Mouse (Mus musculus) limb, embryonic 11.5 days (tissue): ENCODE results near the gene Ppp6r1. TPM values are rescaled to one million over a fixed set of nuclear protein-coding genes. Genes with fewer than 3 reads are reported as not detected.
"Not testable (repeated sequence)": the region's sequence is repeated elsewhere in the genome, so short reads cannot be mapped to it uniquely, and the experiment has no call there.

Experiments used
- ATAC-seq: fragments of 200-750 bp; cut with Nextera tagmentation; 2 replicates; pipeline ENCODE4 v1.8.0; 2017; ENCODE audit warnings: low read depth; ENCODE audit not compliant: insufficient number of reproducible peaks, low FRiP score, low TSS enrichment
- DNase-seq: peaks from one replicate; pipeline ENCODE4 v3.0.0-alpha.2; 2015; ENCODE audit warnings: low spot score
- H3K27ac ChIP-seq: fragments of 300-500 bp; sonication (generic); replicated peaks from 2 replicates; pipeline ENCODE4 v1.5.1; 2014; ENCODE audit warnings: low read depth, mild to moderate bottlenecking, low read length
- H3K27me3 ChIP-seq: fragments of 300-500 bp; sonication (generic); 2 replicates; pipeline ENCODE4 v1.6.1; 2014; ENCODE audit warnings: mild to moderate bottlenecking, low read length, mixed read lengths; ENCODE audit not compliant: control insufficient read depth, insufficient read depth
- H3K36me3 ChIP-seq: fragments of 300-500 bp; sonication (generic); 2 replicates; pipeline ENCODE4 v1.6.1; 2014; ENCODE audit warnings: mild to moderate bottlenecking, low read length, moderate library complexity, mixed read lengths; ENCODE audit not compliant: control insufficient read depth, insufficient read depth
- H3K4me1 ChIP-seq: fragments of 300-500 bp; sonication (generic); 2 replicates; pipeline ENCODE4 v1.6.1; 2014; ENCODE audit warnings: low read length, mixed read lengths; ENCODE audit not compliant: control insufficient read depth, insufficient read depth
- H3K4me2 ChIP-seq: fragments of 300-500 bp; sonication (generic); 2 replicates; pipeline ENCODE4 v1.6.1; 2014; ENCODE audit warnings: low read depth, mild to moderate bottlenecking, moderate library complexity; ENCODE audit not compliant: severe bottlenecking
- H3K4me3 ChIP-seq: fragments of 300-500 bp; sonication (generic); 2 replicates; pipeline ENCODE4 v1.5.1; 2014; ENCODE audit warnings: low read depth, low read length
- H3K9ac ChIP-seq: fragments of 300-500 bp; sonication (generic); 2 replicates; pipeline ENCODE4 v1.6.1; 2014; ENCODE audit warnings: mild to moderate bottlenecking, low read length
- H3K9me3 ChIP-seq: fragments of 300-500 bp; sonication (generic); 2 replicates; pipeline ENCODE4 v1.6.1; 2016; ENCODE audit warnings: low read length; ENCODE audit not compliant: control insufficient read depth
- WGBS: fragments of 180-500 bp; shearing (Covaris S2); extraction: QIAGEN DNeasy Blood & Tissue Kit; methylation state at CpG from one replicate; pipeline ENCODE4 v1.1.7; 2014; 5-methylcytosine and 5-hydroxymethylcytosine counted together
- polyA plus RNA-seq: library from polyadenylated mRNA; unstranded; fragments of >200 nt; fragmentation: Nextera tagmentation; extraction: Ambion mirVana; gene quantifications from 2 replicates; pipeline ENCODE4 v1.2.1, GENCODE M21; 2014

Ppp6r1 gene
- polyA plus RNA-seq, 1 experiment from 2014 or later, result 4.9 TPM

GRCm38 (mm10) chr7:4602969-4603368 lies 55.9 kb downstream of the Ppp6r1 start:
- Histone ChIP-seq H3K9me3 (peaks cover 3% of the 10 kb centered on the region; the same call in 1 of the 2 replicates), H3K4me2 (no peak overlapping the region), H3K27ac (no peak overlapping the region), H3K36me3 (no peaks in the 10 kb centered on the region), H3K4me1 (no peaks in the 10 kb centered on the region), H3K9ac (no peak overlapping the region), H3K4me3 (no peak overlapping the region), H3K27me3 (no peaks in the 10 kb centered on the region)
- WGBS, result 84% methylated on average over 6 of the region's 6 CpGs
- ATAC-seq, result no peak
- DNase-seq, result no peak

DNA sequence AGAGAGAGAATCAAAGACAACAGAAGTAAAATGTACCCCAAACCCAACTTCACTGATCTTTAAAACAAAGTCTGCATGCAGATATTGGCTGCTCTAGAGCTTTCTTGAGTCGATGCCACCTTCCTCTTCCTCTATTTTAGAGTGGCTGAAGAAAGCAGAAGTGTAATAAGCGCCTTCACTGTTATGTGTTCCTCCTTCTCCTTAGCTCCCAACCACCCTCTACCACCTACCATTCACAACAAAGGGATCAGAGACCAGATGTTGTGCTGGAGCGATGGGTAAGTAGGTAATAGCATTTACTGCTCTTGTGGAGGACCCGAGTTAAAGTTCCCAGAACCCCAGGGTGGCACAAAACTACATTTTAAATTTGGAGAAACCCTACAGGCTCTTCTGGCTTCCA lies 61.8 kb downstream of the Ppp6r1 start:
- DNase-seq, H3K9ac ChIP-seq, ATAC-seq, H3K27me3 ChIP-seq, H3K9me3 ChIP-seq, H3K4me3 ChIP-seq, H3K4me2 ChIP-seq, H3K27ac ChIP-seq, H3K4me1 ChIP-seq, H3K36me3 ChIP-seq: not testable (repeated sequence)
- whole genome bisulfite sequencing, result 73% methylated on average over 4 of the region's 4 CpGs

Other genes with a start within 250 kb of the Ppp6r1 start
- 29.8 and 30.0 TPM in 2 replicates for gene Rdh13, start 213.4 kb downstream of the Ppp6r1 start, polyA plus RNA-seq
- 3.4 and 6.7 TPM in 2 replicates for gene Eps8l1, start 198.3 kb downstream of the Ppp6r1 start, polyA plus RNA-seq
- 40.9 and 46.0 TPM in 2 replicates for gene Ppp1r12c, start 157.3 kb downstream of the Ppp6r1 start, polyA plus RNA-seq
- gene Tnnt1, start 142.6 kb downstream of the Ppp6r1 start, polyA plus RNA-seq, result 59.4 and 64.7 TPM in 2 replicates
- 3.2 and 5.3 TPM in 2 replicates for gene Tnni3, start 134.8 kb downstream of the Ppp6r1 start, polyA plus RNA-seq
- gene Dnaaf3, start 126.6 kb downstream of the Ppp6r1 start, polyA plus RNA-seq, result 1.9 and 2.4 TPM in 2 replicates
- gene Syt5, start 111.5 kb downstream of the Ppp6r1 start, polyA plus RNA-seq, result 4.1 and 4.2 TPM in 2 replicates
- not detected in 2 replicates for gene Ptprh, start 55.0 kb downstream of the Ppp6r1 start, polyA plus RNA-seq
- gene Tmem86b, start 27.6 kb downstream of the Ppp6r1 start, polyA plus RNA-seq, result 1.1 and 2.5 TPM in 2 replicates
- gene Hspbp1, start 26.0 kb upstream of the Ppp6r1 start, polyA plus RNA-seq, result 104 and 112 TPM in 2 replicates
- 1.7 and 2.5 TPM in 2 replicates for gene Brsk1, start 31.6 kb upstream of the Ppp6r1 start, polyA plus RNA-seq
- gene Tmem150b, start 66.2 kb upstream of the Ppp6r1 start, polyA plus RNA-seq, result 0.16 and 0.19 TPM in 2 replicates
- 76.2 and 80.5 TPM in 2 replicates for gene Kmt5c, start 81.1 kb upstream of the Ppp6r1 start, polyA plus RNA-seq
- 36.9 and 38.4 TPM in 2 replicates for gene Cox6b2, start 94.1 kb upstream of the Ppp6r1 start, polyA plus RNA-seq
- not detected in 2 replicates for gene Fam71e2, start 112.3 kb upstream of the Ppp6r1 start, polyA plus RNA-seq
- not detected in 2 replicates for gene Il11, start 123.8 kb upstream of the Ppp6r1 start, polyA plus RNA-seq
- gene Tmem190, start 123.9 kb upstream of the Ppp6r1 start, polyA plus RNA-seq, result 0.41 TPM in 1 of 2 replicates, not detected in the other
- 2.1 and 2.6 TPM in 2 replicates for gene Tmem238, start 130.6 kb upstream of the Ppp6r1 start, polyA plus RNA-seq
- 266 and 269 TPM in 2 replicates for gene Rpl28, start 133.9 kb upstream of the Ppp6r1 start, polyA plus RNA-seq
- gene Ube2s, start 153.6 kb upstream of the Ppp6r1 start, polyA plus RNA-seq, result 527 and 540 TPM in 2 replicates
- 0.20 and 0.44 TPM in 2 replicates for gene Shisa7, start 185.7 kb upstream of the Ppp6r1 start, polyA plus RNA-seq
- 2.8 and 3.5 TPM in 2 replicates for gene Isoc2b, start 211.2 kb upstream of the Ppp6r1 start, polyA plus RNA-seq
- 0.63 and 0.84 TPM in 2 replicates for gene Isoc2a, start 218.1 kb upstream of the Ppp6r1 start, polyA plus RNA-seq
- gene Gm36210, start 247.5 kb upstream of the Ppp6r1 start, polyA plus RNA-seq, result not detected in 2 replicates